Mouse (Mus musculus): ENCODE measurements around the gene Slc25a4. TPM values are rescaled to one million over a fixed set of nuclear protein-coding genes. Genes with fewer than 3 reads are reported as not detected.
"Not testable (repeated sequence)": the region's sequence is repeated elsewhere in the genome, so short reads cannot be mapped to it uniquely, and the experiment has no call there.

Slc25a4 gene
- 568 and 569 TPM in 2 replicates for polyA plus RNA-seq (2015; fragmentation: Nextera tagmentation; extraction: Ambion mirVana)

DNA sequence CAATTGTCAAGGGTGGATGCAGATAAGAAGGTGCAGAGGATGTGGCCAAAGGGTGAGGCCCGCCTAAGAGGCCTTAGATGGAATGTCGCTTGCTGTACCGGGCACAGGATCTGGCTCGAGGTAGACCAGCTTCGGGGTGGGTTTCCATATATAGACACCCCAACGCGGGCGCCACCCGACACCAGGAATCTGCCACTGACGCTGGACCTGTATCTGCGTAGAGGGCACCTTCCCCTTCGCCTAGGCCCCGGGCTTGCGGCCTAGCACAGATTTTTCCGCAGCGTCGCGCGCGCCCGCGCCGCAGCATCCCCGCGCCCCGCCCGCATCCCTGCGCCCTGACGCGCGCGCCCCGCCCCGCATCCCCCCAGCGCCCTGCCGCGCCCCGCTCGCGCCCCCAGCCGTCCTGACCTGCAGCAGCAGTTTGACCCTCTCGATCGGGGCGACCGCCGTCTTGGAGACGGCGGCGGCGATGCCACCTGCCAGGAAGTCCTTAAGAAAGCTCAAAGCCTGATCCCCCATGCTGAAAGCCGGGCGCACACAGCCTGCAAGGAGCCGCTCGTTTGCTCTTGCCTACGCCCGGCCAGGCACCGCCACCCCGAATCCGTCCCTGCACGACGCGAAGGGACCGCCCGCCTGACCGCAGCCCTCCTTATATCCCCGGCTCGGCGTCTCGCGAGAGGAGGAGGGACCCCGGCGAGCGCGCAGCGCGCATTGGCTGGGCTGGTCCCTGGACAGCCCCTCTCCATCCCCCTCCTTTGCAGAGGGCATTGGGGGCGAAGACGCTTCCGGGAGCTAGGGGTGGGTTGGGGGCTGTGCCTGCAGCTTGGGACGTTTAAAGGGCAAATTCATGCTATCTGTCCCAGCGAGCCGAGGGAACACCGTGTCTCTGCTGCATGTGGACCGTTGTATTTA is at the start of gene Slc25a4:
Gene Slc25a4 (minus strand): TSS at position 881 of the 912 bp plus-strand sequence.
- peaks cover 11% of the 10 kb centered on the region; the same call in 1 of the 2 replicates for H3K27me3 ChIP-seq
- H3K9ac ChIP-seq = peak within 1 kb of the TSS; percentile 95
- peak within 1 kb of the TSS; percentile 97 for H3K27ac ChIP-seq
- H3K4me1 ChIP-seq = peaks cover 32% of the 10 kb centered on the region
- peak within 1 kb of the TSS; percentile 69 for H3K4me3 ChIP-seq
- H3K36me3 ChIP-seq (ENCODE audit: poor library complexity, severe bottlenecking) = peaks cover 35% of the 10 kb centered on the region
- H3K9me3 ChIP-seq (replicated peaks) = no peaks in the 10 kb centered on the region
- H3K4me2 ChIP-seq = peak within 1 kb of the TSS; percentile 78
- under 1% methylated on average over 68 of the region's 84 CpGs for WGBS
- peak; percentile 99 for ATAC-seq

DNA sequence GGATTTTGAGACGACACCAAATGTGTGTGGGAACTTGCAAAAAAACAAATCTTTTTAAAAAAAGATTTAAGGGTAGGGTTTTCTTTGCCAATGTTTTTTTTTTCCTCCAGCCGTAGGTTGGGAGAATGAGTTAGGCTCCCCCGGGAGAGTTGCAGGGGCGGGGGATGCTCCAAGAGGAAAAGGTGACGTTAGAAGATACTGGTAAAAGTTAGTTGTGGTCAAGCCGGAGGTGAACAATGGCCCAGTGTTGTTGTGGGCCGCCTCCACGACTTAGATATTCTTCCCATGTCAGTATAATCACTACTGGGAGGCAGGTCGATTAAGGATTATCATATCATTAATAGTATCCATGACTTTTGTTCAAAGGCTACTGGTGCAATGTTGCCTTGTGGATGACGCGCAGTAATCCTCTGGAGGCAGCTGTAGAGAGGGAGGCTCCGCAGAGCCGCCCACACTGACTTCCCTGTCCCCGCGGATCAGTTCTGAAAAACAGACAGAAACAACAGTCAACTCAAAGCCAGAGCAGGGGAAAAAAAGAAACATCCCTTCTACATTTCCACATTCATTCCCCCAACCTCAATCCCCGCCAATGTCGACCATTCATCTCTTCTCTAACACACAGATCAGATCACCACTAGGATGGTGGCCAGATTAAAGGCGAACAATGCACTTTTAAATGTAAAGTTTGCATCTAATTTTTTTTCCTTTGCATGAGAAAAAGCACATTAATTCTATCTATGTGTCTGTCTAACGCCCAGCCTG is 47.0 kb upstream of the Slc25a4 start:
- WGBS = 20% methylated on average over 19 of the region's 19 CpGs
- Histone ChIP-seq H3K4me1 (no peaks in the 10 kb centered on the region), H3K4me2 (no peak overlapping the region), H3K4me3 (no peak overlapping the region), H3K27ac (no peak overlapping the region), H3K27me3 (no peaks in the 10 kb centered on the region), H3K9ac (no peak overlapping the region), H3K36me3 (ENCODE audit: poor library complexity, severe bottlenecking) (no peaks in the 10 kb centered on the region), H3K9me3 (replicated peaks) (no peaks in the 10 kb centered on the region)
- no peak for ATAC-seq

GRCm38 (mm10) chr8:46252456-46252855 is 41.4 kb upstream of the Slc25a4 start:
- Histone ChIP-seq H3K9ac (no peak overlapping the region), H3K27ac (no peak overlapping the region), H3K27me3 (no peaks in the 10 kb centered on the region), H3K4me3 (no peak overlapping the region), H3K4me2 (no peak overlapping the region), H3K9me3 (replicated peaks) (no peaks in the 10 kb centered on the region), H3K36me3 (ENCODE audit: poor library complexity, severe bottlenecking) (no peaks in the 10 kb centered on the region), H3K4me1 (0 out of 2 replicates have a peak, but pooled peaks cover 12% of the 10 kb centered on the region)
- 86% methylated on average over 13 of the region's 13 CpGs for WGBS
- ATAC-seq = peak; percentile 21; the same call in 1 of the 2 replicates

DNA sequence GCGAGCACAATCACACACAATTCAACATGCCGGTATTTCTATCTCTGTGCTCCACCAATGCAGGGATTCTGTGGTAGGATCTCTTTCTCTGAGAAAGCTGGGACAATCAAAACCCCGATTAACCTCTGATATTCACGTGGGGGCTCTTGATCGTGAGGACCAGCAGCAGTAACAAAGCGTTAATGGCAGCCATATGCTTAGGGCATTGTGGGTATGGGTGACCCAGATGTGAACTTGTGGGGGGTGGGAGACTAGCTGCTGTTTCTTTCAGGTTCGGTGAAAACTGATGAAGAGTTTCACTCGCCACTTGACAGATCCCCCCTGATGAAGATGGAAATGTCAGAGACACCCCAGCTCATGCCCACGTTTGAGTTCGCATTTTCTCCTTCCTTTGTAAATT is 40.5 kb upstream of the Slc25a4 start:
- Histone ChIP-seq H3K4me1 (0 out of 2 replicates have a peak, but pooled peaks cover 12% of the 10 kb centered on the region), H3K4me2 (peak overlapping the region; percentile 39), H3K27ac (no peak overlapping the region), H3K27me3 (no peaks in the 10 kb centered on the region), H3K9ac (no peak overlapping the region), H3K36me3 (ENCODE audit: poor library complexity, severe bottlenecking) (no peaks in the 10 kb centered on the region), H3K9me3 (replicated peaks) (no peaks in the 10 kb centered on the region), H3K4me3 (no peak overlapping the region)
- ATAC-seq = no peak
- 38% methylated on average over 10 of the region's 10 CpGs for WGBS

DNA sequence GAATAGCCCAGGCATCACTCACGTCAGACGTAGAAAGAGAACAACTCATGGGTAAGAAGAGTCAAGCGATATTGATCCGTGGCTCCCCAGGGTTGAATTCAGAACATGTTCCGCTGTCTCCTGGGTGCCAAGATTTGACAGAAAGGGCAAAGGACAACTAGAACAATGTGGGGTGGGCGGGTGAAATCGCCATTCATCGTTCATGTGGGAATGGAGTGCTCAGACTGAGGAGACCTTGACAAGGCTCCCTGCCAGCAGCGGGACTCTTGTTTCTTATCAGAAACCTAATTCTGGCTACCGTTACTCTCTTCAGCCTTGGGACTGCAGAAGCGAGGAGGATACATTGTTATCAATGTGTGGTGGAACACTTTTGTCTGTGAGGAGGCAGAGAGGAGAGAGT is 35.3 kb upstream of the Slc25a4 start:
- Histone ChIP-seq H3K4me2 (no peak overlapping the region), H3K27ac (no peak overlapping the region), H3K4me3 (no peak overlapping the region), H3K9me3 (replicated peaks) (no peaks in the 10 kb centered on the region), H3K36me3 (ENCODE audit: poor library complexity, severe bottlenecking) (no peaks in the 10 kb centered on the region), H3K4me1 (0 out of 2 replicates have a peak, but pooled peaks cover 5% of the 10 kb centered on the region), H3K9ac (no peak overlapping the region), H3K27me3 (peaks cover 4% of the 10 kb centered on the region; the same call in 1 of the 2 replicates)
- 41% methylated on average over 11 of the region's 11 CpGs for WGBS
- no peak for ATAC-seq

GRCm38 (mm10) chr8:46242946-46243345 is 31.9 kb upstream of the Slc25a4 start:
- Histone ChIP-seq H3K4me2 (no peak overlapping the region), H3K36me3 (ENCODE audit: poor library complexity, severe bottlenecking) (no peaks in the 10 kb centered on the region), H3K4me1 (no peaks in the 10 kb centered on the region), H3K9me3 (replicated peaks) (no peaks in the 10 kb centered on the region), H3K27me3 (peaks cover 17% of the 10 kb centered on the region), H3K27ac (no peak overlapping the region), H3K9ac (no peak overlapping the region), H3K4me3 (no peak overlapping the region)
- no peak for ATAC-seq
- 56% methylated on average over 7 of the region's 7 CpGs for WGBS

DNA sequence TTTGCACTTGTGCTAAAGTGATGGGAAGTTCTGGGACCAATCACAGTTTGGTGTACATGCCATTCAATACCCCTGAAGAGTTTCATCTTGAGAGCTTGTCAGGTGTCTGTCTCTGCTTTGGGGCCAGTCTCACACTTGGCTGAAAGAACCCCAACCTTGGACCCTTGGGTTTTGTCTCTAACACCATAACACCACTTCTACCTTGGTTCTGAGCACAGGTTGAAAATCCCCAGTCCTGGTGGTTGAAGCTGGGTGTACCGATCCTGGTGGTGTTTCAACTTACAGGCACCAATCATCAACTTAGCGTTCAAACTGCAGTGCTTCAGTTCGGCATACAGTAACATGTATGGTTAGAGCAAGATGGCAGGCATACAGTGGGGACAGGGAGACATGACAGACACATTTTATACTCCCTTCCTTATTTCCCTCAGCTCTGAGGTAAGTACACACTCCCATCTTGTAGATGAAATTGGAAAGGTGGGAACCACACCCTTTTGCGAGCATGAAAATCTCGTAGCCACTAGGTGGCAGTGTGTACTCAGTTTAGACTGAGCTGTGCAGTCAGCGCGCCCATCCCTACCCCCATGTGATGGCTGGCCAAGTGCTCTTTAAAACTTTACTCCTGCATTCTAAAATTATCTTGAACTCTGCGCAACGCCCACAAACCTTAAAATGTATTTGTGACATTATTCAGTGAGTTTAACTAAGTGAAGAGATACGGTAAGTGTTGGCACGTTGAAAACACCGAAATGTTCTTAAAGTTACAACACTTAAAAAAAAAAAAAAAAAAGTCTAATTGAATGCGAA is 30.7 kb upstream of the Slc25a4 start:
- H3K4me1 ChIP-seq = no peaks in the 10 kb centered on the region
- WGBS = 35% methylated on average over 13 of the region's 13 CpGs
- H3K36me3 ChIP-seq (ENCODE audit: poor library complexity, severe bottlenecking) = no peaks in the 10 kb centered on the region
- ATAC-seq = peak; percentile 91
- peaks cover 17% of the 10 kb centered on the region for H3K27me3 ChIP-seq
- no peak overlapping the region for H3K4me3 ChIP-seq
- H3K9ac ChIP-seq = no peak overlapping the region
- no peaks in the 10 kb centered on the region for H3K9me3 ChIP-seq (replicated peaks)
- no peak overlapping the region for H3K4me2 ChIP-seq
- H3K27ac ChIP-seq = no peak overlapping the region

- Histone ChIP-seq H3K9me3 (replicated peaks) (no peaks in the 10 kb centered on the region), H3K4me2 (no peak overlapping the region), H3K36me3 (ENCODE audit: poor library complexity, severe bottlenecking) (no peaks in the 10 kb centered on the region), H3K27me3 (peaks cover 13% of the 10 kb centered on the region; the same call in 1 of the 2 replicates), H3K4me3 (no peak overlapping the region), H3K4me1 (no peaks in the 10 kb centered on the region), H3K27ac (no peak overlapping the region), H3K9ac (no peak overlapping the region)
- WGBS = 70% methylated on average over 7 of the region's 7 CpGs
- no peak for ATAC-seq
These were observed 25.5 kb upstream of the Slc25a4 start for GRCm38 (mm10) chr8:46236441-46237223.

GRCm38 (mm10) chr8:46234736-46235135 is 23.7 kb upstream of the Slc25a4 start:
- Histone ChIP-seq H3K9ac (no peak overlapping the region), H3K27ac (no peak overlapping the region), H3K9me3 (replicated peaks) (no peaks in the 10 kb centered on the region), H3K4me1 (no peaks in the 10 kb centered on the region), H3K4me2 (no peak overlapping the region), H3K36me3 (ENCODE audit: poor library complexity, severe bottlenecking) (no peaks in the 10 kb centered on the region), H3K27me3 (peaks cover 9% of the 10 kb centered on the region; the same call in 1 of the 2 replicates), H3K4me3 (no peak overlapping the region)
- no peak for ATAC-seq
- WGBS = 87% methylated on average over 4 of the region's 4 CpGs

DNA sequence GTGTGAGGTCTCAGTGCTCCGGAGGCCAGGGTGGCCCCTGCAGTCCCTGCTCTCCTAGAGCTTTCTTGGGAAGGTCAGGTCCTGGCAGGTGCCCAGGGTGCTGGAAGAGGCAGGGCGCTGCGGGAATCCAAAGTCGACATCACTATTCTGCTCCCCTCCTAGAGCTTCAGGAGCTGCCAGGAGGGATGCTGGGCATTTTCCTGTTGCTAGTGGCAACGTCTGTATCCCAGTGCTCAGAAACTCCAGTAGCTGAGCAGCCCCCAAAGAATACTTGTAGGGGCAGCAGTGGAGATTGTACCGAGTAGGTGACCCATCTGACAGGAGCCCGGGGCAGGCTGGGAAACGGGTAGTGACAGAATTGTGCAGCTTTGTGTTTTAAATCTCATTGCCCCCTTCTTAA is 21.7 kb upstream of the Slc25a4 start:
- H3K36me3 ChIP-seq (ENCODE audit: poor library complexity, severe bottlenecking) = no peaks in the 10 kb centered on the region
- H3K4me2 ChIP-seq = no peak overlapping the region
- H3K9me3 ChIP-seq (replicated peaks) = no peaks in the 10 kb centered on the region
- H3K27ac ChIP-seq = no peak overlapping the region
- no peak for ATAC-seq
- H3K27me3 ChIP-seq = no peaks in the 10 kb centered on the region
- no peak overlapping the region for H3K9ac ChIP-seq
- H3K4me1 ChIP-seq = no peaks in the 10 kb centered on the region
- WGBS = 60% methylated on average over 8 of the region's 8 CpGs
- no peak overlapping the region for H3K4me3 ChIP-seq

DNA sequence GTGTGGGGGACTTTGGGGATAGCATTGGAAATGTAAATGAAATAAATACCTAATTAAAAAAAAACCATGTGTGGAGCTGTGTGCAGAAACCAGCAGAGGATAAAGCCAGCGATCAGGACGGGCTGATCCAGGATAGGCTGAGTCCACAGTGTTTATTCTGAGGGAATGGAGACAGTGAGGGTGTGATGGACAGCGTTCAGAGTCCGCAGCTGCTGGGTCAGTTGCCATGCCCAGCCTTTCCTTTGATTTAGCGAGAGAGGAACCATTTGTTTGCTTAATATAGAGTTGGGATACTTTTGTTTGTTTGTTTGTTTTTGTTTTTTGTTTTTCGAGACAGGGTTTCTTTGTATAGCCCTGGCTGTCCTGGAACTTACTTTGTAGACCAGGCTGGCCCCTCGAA is 20.9 kb upstream of the Slc25a4 start:
- not testable (repeated sequence) for H3K36me3 ChIP-seq (ENCODE audit: poor library complexity, severe bottlenecking); H3K4me3 ChIP-seq; H3K9me3 ChIP-seq (replicated peaks); H3K4me2 ChIP-seq; H3K9ac ChIP-seq; ATAC-seq; H3K27ac ChIP-seq; H3K4me1 ChIP-seq; H3K27me3 ChIP-seq
- WGBS = 87% methylated on average over 7 of the region's 7 CpGs
